Mouse (Mus musculus): ENCODE results near the gene Cdh22. TPM values are rescaled to one million over a fixed set of nuclear protein-coding genes. Genes with fewer than 3 reads are reported as not detected.
A peak's percentile ranks its signal among the peaks of the same experiment; 100 is the strongest.

Gene Cdh22
- polyA plus RNA-seq, 1 experiment from 2014 or later: 11.0 TPM

GRCm38 (mm10) chr2:165253867-165254266 lies 19.2 kb upstream of the Cdh22 start:
- Histone ChIP-seq H3K4me1 (ENCODE audit: control insufficient read depth, insufficient read depth, low read depth, low read length) (peaks cover 18% of the 10 kb centered on the region), H3K9ac (ENCODE audit: low read depth, low read length) (peak overlapping the region; percentile 24; the same call in 1 of the 2 replicates), H3K36me3 (ENCODE audit: control insufficient read depth, insufficient read depth, low read length) (no peaks in the 10 kb centered on the region), H3K4me3 (ENCODE audit: low read length) (no peak overlapping the region), H3K9me3 (ENCODE audit: control insufficient read depth, low read length) (no peaks in the 10 kb centered on the region), H3K4me2 (ENCODE audit: low read length) (0 out of 2 replicates have a peak overlapping the region, but pooled peaks have one; percentile 1), H3K27me3 (replicated peaks; ENCODE audit: control insufficient read depth, insufficient read depth, low read length) (no peaks in the 10 kb centered on the region; the same call in 1 of the 2 replicates), H3K27ac (ENCODE audit: low read depth, low read length) (no peak overlapping the region)
- ATAC-seq: peak; percentile 56; the same call in 1 of the 2 replicates
- 8% methylated on average over 10 of the region's 10 CpGs for WGBS

DNA sequence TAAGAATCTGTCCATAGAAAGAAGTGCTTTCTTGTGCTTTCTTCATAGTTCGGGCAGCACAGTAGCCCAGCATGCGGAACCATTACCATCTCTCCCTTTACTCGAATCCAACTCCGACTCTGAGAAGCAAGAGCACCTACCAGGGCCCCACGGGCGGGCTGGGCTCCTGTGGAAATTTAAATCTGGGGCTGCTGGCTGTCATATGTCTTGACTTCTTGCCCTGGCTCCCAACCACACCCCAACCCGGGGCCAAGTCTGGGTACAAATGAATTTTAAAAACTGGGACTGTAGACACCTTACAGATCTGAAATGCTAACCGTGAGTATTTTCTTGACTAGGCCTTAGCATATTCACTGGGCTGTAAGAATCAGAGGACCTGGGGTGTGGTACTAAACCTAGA lies 18.6 kb upstream of the Cdh22 start:
- no peak for ATAC-seq
- Histone ChIP-seq H3K27ac (ENCODE audit: low read depth, low read length) (no peak overlapping the region), H3K4me3 (ENCODE audit: low read length) (no peak overlapping the region), H3K9me3 (ENCODE audit: control insufficient read depth, low read length) (no peaks in the 10 kb centered on the region), H3K4me1 (ENCODE audit: control insufficient read depth, insufficient read depth, low read depth, low read length) (peaks cover 15% of the 10 kb centered on the region), H3K36me3 (ENCODE audit: control insufficient read depth, insufficient read depth, low read length) (no peaks in the 10 kb centered on the region), H3K9ac (ENCODE audit: low read depth, low read length) (no peak overlapping the region), H3K27me3 (replicated peaks; ENCODE audit: control insufficient read depth, insufficient read depth, low read length) (no peaks in the 10 kb centered on the region; the same call in 1 of the 2 replicates), H3K4me2 (ENCODE audit: low read length) (no peak overlapping the region)
- WGBS: 80% methylated on average over 8 of the region's 8 CpGs

- H3K4me2 ChIP-seq (ENCODE audit: low read length): no peak overlapping the region
- H3K36me3 ChIP-seq (ENCODE audit: control insufficient read depth, insufficient read depth, low read length): no peaks in the 10 kb centered on the region
- ATAC-seq: no peak
- no peaks in the 10 kb centered on the region for H3K9me3 ChIP-seq (ENCODE audit: control insufficient read depth, low read length)
- no peaks in the 10 kb centered on the region; the same call in 1 of the 2 replicates for H3K27me3 ChIP-seq (replicated peaks; ENCODE audit: control insufficient read depth, insufficient read depth, low read length)
- WGBS: 31% methylated on average over 9 of the region's 9 CpGs
- peaks cover 15% of the 10 kb centered on the region for H3K4me1 ChIP-seq (ENCODE audit: control insufficient read depth, insufficient read depth, low read depth, low read length)
- no peak overlapping the region for H3K9ac ChIP-seq (ENCODE audit: low read depth, low read length)
- no peak overlapping the region for H3K4me3 ChIP-seq (ENCODE audit: low read length)
- no peak overlapping the region for H3K27ac ChIP-seq (ENCODE audit: low read depth, low read length)
Observed at GRCm38 (mm10) chr2:165252801-165253200, 18.1 kb upstream of the Cdh22 start.

DNA sequence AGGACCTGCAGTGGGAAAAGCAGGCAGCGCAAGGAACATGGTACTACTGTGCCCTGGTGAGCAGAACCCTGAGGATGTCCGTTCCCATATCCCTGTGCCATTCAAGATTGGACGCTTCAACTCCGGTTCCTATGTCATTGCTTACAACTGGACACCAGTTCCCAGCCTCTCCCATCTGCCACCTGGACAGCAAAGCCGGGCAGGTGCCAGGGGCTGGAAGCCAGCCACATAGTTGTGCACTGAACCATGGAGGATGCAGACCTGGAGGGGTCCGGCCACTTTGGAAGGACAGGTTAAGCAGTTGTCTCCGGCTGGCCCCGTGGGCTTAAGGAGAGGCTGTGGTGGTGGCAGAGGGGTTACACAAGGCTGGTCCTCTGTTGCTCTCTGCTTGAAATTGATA lies 17.7 kb upstream of the Cdh22 start:
- Histone ChIP-seq H3K9me3 (ENCODE audit: control insufficient read depth, low read length) (no peaks in the 10 kb centered on the region), H3K36me3 (ENCODE audit: control insufficient read depth, insufficient read depth, low read length) (no peaks in the 10 kb centered on the region), H3K27ac (ENCODE audit: low read depth, low read length) (no peak overlapping the region), H3K4me3 (ENCODE audit: low read length) (no peak overlapping the region), H3K4me1 (ENCODE audit: control insufficient read depth, insufficient read depth, low read depth, low read length) (peaks cover 15% of the 10 kb centered on the region), H3K4me2 (ENCODE audit: low read length) (no peak overlapping the region), H3K9ac (ENCODE audit: low read depth, low read length) (no peak overlapping the region), H3K27me3 (replicated peaks; ENCODE audit: control insufficient read depth, insufficient read depth, low read length) (no peaks in the 10 kb centered on the region; the same call in 1 of the 2 replicates)
- 75% methylated on average over 8 of the region's 8 CpGs for WGBS
- ATAC-seq: no peak

- ATAC-seq: no peak
- WGBS: 48% methylated on average over 1 of the region's 1 CpGs
- no peaks in the 10 kb centered on the region for H3K9me3 ChIP-seq (ENCODE audit: control insufficient read depth, low read length)
- no peaks in the 10 kb centered on the region for H3K36me3 ChIP-seq (ENCODE audit: control insufficient read depth, insufficient read depth, low read length)
- no peak overlapping the region for H3K9ac ChIP-seq (ENCODE audit: low read depth, low read length)
- no peak overlapping the region for H3K4me3 ChIP-seq (ENCODE audit: low read length)
- no peak overlapping the region for H3K4me2 ChIP-seq (ENCODE audit: low read length)
- no peaks in the 10 kb centered on the region; the same call in 1 of the 2 replicates for H3K27me3 ChIP-seq (replicated peaks; ENCODE audit: control insufficient read depth, insufficient read depth, low read length)
- peaks cover 13% of the 10 kb centered on the region for H3K4me1 ChIP-seq (ENCODE audit: control insufficient read depth, insufficient read depth, low read depth, low read length)
- no peak overlapping the region for H3K27ac ChIP-seq (ENCODE audit: low read depth, low read length)
Observed at GRCm38 (mm10) chr2:165250903-165251302, 16.2 kb upstream of the Cdh22 start.

GRCm38 (mm10) chr2:165248967-165249366 lies 14.3 kb upstream of the Cdh22 start:
- no peaks in the 10 kb centered on the region for H3K9me3 ChIP-seq (ENCODE audit: control insufficient read depth, low read length)
- 7% methylated on average over 3 of the region's 3 CpGs for WGBS
- no peak overlapping the region for H3K9ac ChIP-seq (ENCODE audit: low read depth, low read length)
- H3K27ac ChIP-seq (ENCODE audit: low read depth, low read length): no peak overlapping the region
- H3K4me2 ChIP-seq (ENCODE audit: low read length): no peak overlapping the region
- H3K4me3 ChIP-seq (ENCODE audit: low read length): no peak overlapping the region
- peak; percentile 32; the same call in 1 of the 2 replicates for ATAC-seq
- H3K4me1 ChIP-seq (ENCODE audit: control insufficient read depth, insufficient read depth, low read depth, low read length): peaks cover 8% of the 10 kb centered on the region
- H3K36me3 ChIP-seq (ENCODE audit: control insufficient read depth, insufficient read depth, low read length): no peaks in the 10 kb centered on the region
- no peaks in the 10 kb centered on the region; the same call in 1 of the 2 replicates for H3K27me3 ChIP-seq (replicated peaks; ENCODE audit: control insufficient read depth, insufficient read depth, low read length)

DNA sequence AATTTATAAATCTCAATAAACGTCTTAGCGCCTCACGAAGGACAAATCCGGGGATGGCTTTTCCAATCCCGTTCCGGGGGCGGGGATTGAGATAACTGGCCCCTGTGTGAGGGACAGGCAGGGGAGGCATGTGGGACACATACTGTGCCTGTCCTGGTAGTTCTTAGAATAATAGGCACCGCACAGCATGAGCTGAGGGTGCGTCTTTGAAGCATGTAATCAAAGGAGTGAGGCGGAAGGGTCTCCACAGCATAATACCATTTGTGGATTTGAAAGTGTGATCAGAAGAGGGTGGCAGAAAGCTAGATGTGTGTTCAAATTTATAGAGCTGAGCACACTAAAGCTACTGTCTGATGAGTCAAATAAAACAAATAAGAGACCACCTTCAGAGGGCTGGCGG lies 11.7 kb upstream of the Cdh22 start:
- H3K27ac ChIP-seq (ENCODE audit: low read depth, low read length): no peak overlapping the region
- no peaks in the 10 kb centered on the region for H3K9me3 ChIP-seq (ENCODE audit: control insufficient read depth, low read length)
- no peak for ATAC-seq
- no peak overlapping the region for H3K4me3 ChIP-seq (ENCODE audit: low read length)
- no peaks in the 10 kb centered on the region for H3K36me3 ChIP-seq (ENCODE audit: control insufficient read depth, insufficient read depth, low read length)
- H3K4me1 ChIP-seq (ENCODE audit: control insufficient read depth, insufficient read depth, low read depth, low read length): peaks cover 18% of the 10 kb centered on the region
- H3K4me2 ChIP-seq (ENCODE audit: low read length): no peak overlapping the region
- no peaks in the 10 kb centered on the region for H3K27me3 ChIP-seq (replicated peaks; ENCODE audit: control insufficient read depth, insufficient read depth, low read length)
- H3K9ac ChIP-seq (ENCODE audit: low read depth, low read length): no peak overlapping the region
- 16% methylated on average over 11 of the region's 11 CpGs for WGBS

GRCm38 (mm10) chr2:165243122-165243720 lies 8.6 kb upstream of the Cdh22 start:
- no peak overlapping the region for H3K4me3 ChIP-seq (ENCODE audit: low read length)
- peaks cover 14% of the 10 kb centered on the region for H3K27me3 ChIP-seq (replicated peaks; ENCODE audit: control insufficient read depth, insufficient read depth, low read length)
- no peak for ATAC-seq
- peak overlapping the region; percentile 39; the same call in 1 of the 2 replicates for H3K9ac ChIP-seq (ENCODE audit: low read depth, low read length)
- peak overlapping the region; percentile 55 for H3K27ac ChIP-seq (ENCODE audit: low read depth, low read length)
- H3K36me3 ChIP-seq (ENCODE audit: control insufficient read depth, insufficient read depth, low read length): no peaks in the 10 kb centered on the region
- 7% methylated on average over 11 of the region's 11 CpGs for WGBS
- peak overlapping the region; percentile 34 for H3K4me2 ChIP-seq (ENCODE audit: low read length)
- no peaks in the 10 kb centered on the region for H3K9me3 ChIP-seq (ENCODE audit: control insufficient read depth, low read length)
- H3K4me1 ChIP-seq (ENCODE audit: control insufficient read depth, insufficient read depth, low read depth, low read length): peaks cover 19% of the 10 kb centered on the region

- H3K9me3 ChIP-seq (ENCODE audit: control insufficient read depth, low read length): no peaks in the 10 kb centered on the region
- ATAC-seq: peak; percentile 21; the same call in 1 of the 2 replicates
- peaks cover 19% of the 10 kb centered on the region for H3K4me1 ChIP-seq (ENCODE audit: control insufficient read depth, insufficient read depth, low read depth, low read length)
- H3K9ac ChIP-seq (ENCODE audit: low read depth, low read length): peak overlapping the region; percentile 20; the same call in 1 of the 2 replicates
- H3K4me2 ChIP-seq (ENCODE audit: low read length): peak overlapping the region; percentile 34
- H3K27me3 ChIP-seq (replicated peaks; ENCODE audit: control insufficient read depth, insufficient read depth, low read length): peaks cover 14% of the 10 kb centered on the region
- no peaks in the 10 kb centered on the region for H3K36me3 ChIP-seq (ENCODE audit: control insufficient read depth, insufficient read depth, low read length)
- 5% methylated on average over 13 of the region's 13 CpGs for WGBS
- H3K4me3 ChIP-seq (ENCODE audit: low read length): no peak overlapping the region
- no peak overlapping the region for H3K27ac ChIP-seq (ENCODE audit: low read depth, low read length)
Observed at GRCm38 (mm10) chr2:165242575-165242974, 7.9 kb upstream of the Cdh22 start.

All from hindbrain, embryonic 16.5 days (tissue).